Mouse (Mus musculus): ENCODE results near the gene Sorcs1.

Gene Sorcs1

DNA sequence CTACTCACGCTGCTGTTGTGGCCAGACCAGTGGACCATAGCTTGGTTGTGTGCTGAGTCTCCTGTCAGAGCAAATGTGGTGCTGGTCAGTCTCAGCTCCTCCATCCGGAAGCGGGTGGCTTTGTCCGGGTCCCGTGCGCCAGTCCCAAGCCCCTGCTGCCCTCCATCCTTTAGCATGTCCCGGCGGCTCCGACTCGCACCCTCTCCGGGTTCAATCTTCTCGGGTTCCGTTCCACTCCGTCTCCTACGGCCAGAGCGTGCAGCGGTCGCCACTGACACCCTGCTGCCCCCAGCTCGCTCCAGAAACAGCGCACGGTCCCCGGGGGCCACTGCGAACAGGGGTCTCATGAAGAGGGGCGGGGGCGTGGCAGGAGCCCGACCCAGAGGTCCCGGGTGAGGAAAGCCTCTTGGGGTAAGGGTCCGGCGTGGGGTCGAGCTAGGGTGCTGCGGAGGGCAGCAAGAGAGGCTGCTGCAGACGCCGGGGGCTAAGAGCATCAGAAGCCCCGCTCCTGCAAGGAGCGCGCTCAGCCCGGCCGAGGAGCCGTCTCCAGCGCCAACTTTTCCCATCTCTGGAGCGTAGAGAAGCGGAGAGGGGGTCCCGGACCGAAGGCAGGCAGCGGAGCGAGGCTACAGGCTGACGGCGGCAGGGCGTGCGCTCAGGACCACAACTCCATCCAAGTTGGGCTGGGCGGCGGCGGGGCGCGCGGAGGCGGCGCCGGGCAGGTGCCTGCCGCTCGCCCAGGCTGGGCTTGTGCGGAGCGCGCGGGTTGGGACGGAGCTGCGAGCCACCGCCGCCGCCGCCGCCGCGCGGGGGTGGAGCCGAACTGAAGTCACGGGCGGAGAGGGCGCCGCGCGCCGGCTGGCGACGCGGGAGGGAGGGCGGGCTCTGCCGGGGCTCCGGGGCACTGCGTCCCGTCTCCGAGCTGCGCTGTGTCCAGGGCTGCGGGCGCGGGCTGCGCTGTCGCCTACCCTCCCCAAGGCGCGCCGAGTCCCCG lies at the start of gene Sorcs1:
TSS of gene Sorcs1 (minus strand) at position 744 of the 994 bp plus-strand sequence.
- peak in 1 of 2 experiments; percentile 59 for DNase-seq (ENCODE audit: low spot score in 2 of 2)

DNA sequence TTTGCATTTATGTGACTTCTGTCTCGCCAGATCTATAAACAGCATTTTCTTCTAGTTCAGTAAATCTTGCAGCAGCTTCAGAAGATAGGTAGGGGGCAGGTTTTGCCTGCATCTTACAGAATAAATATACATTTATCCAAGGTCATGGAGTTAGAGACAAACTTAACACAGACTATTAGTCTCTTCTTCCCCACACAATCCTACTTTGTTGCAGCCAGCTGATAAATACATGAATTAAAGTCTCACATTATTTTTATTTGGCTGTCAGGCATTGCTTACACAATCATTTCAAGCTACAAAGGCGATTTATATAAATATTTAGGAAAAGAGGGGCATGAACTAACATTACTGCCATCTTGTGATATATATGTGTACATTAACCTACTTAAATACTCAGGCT lies 4.8 kb upstream of the Sorcs1 start:
- DNase-seq (ENCODE audit: low spot score in 2 of 2): no peak

DNA sequence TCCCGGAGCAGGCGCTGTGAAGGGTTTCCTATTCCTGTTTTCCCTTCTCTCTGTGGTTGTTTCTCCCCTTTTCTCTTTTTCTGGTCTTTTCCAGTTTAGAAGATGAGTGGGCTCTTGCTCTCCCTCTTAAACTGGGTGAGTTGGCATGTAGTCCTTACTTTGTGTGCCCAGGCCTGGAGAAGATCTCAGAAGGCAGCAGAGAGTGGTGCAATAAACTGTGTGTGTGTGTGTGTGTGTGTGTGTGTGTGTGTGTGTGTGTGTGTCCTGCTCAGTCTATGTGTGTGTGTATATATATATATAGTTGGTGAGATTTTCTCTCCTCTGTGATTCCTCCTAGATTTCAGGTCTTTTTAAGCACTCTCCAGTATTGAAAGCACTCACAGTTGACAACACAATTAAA lies 500 bp upstream of the Sorcs1 start:
- DNase-seq (ENCODE audit: low spot score in 2 of 2): no peak

DNA sequence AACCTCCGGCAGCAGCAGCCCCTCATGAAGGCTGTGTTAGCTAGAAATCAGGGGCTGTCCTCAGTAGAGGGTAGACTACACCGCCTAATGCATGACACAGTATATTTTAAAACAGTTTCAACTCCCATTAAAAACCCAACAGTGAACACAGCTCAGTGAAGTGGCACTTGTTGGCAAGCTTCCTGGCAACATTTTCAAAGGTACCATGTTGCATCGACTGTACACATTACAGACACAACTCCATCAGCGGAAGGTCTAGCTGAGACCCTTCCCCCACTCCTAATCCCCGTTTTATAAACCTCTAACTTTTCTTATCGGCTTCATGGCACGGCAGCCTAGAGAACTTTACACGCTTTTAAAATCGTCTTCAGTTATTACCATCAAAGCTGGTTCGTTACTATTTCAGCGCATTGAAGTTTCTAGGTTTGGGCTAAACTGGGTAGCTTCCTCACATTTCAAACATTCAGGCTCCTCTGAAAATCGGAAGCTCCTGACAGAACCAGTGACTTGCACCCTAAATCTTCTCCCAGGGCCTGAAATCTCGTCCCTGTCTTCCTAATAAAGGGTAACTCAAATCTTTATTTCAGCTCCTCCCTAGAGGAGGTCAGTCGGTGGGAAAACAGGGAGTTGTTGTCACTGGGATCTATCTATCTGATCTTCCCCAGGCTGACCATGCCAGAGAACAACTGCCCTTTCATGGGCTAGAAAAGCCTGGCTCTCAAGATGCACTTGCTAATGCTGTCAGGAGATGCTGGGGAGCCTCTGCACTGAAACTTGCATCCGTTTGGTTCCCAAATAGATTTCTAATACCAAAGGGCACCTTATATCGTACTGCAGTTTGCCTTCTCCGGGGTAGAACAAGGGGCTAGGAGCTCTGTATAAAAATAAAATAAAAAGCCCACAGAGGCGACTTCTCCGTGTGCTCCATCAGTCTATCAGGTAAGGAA lies 1.6 kb downstream of the Sorcs1 start:
- DNase-seq (ENCODE audit: low spot score in 2 of 2): no peak

DNA sequence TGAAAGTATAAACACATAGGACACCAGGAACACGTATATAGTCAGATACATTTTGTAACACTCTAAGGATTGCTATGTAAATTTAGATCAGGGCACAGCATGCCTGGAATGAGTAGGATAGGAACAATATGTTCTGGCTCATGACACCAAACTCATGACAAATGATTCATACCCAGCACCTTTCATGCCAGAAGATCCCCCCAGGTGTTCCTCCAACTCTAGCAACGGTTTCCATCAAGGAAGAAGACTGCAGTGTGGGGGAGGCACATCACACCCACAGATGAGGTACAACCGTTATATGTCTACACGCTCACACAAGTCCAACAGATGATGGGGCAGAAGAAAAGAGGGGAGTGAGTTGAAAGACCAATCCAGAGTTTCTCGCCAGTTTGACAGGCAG lies 3.5 kb downstream of the Sorcs1 start:
- no peak for DNase-seq (ENCODE audit: low spot score in 2 of 2)

DNA sequence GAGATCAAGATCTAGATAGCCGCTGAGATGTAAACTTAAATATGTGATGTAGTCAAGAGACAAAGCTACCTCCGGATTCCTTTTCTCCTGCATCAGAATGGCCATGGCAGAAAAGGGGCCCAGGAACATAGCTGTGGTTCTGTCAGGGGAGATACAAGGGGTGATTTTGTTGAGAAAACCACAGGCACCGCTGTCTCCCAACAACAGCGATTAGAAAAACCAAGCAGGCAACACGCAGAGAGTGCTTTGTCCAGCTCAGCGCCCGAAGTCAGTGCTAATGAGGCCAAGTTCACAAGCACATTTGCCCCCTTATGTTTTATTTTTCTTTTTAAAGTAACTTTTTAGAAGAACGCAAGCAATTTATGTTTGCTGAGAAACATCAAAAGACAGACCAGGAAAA lies 10.9 kb downstream of the Sorcs1 start:
- DNase-seq (ENCODE audit: low spot score in 2 of 2): no peak

DNA sequence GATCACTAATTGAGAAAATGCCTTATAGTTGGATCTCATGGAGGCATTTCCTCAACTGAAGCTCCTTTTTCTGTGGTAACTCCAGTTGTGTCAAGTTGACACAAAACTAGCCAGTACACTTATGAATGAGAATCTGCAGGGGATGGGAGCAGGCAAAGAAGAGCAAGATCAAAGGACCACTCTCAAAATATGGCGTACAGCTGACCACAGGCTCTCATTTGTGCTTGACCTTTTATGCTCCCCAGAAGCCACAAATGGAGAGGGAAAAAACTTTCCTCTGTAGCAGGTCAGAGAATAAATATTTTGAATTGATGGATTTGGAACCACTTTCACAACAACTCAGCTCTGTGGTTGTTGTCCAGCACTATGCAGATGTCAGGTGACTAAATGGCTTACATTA lies 14.1 kb downstream of the Sorcs1 start:
- no peak for DNase-seq (ENCODE audit: low spot score in 2 of 2)

DNA sequence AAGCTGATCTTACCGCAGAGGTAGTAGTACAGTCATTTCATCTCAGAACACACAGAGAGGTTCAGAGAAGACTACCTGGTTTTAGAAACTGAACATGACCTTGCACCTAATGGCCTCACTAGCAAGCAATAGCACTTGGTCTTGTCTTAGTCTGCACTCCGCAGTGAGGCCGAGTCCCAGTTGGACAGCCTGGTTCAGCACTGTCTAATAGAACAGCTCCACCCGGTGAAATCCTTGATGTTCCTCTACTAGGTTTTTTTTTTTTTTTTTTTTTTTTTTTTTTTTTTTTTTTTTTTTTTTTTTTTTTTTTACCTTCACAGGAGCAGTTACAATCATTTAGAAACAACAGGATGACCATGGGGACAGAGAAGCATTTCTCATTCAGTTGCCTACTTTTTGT lies 19.3 kb downstream of the Sorcs1 start:
- no peak for DNase-seq (ENCODE audit: low spot score in 2 of 2)

DNA sequence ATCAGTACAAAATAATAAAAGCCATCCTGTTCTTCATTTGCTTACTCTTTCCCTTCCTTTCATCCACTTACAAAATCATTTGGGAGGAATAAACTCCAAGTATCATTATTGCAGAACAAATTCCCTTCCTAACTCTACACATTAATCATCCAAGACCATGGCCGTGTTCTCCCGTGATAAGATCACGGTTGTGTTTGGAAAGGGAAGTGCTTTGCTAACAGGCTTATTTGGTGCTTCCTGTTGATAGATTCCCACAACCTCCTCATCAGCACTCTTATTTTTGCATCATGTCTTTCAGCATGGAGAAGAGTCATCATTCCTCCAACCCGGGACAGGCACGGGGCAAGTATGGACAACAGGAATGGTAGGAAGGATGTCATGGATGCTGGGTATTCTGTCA lies 25.7 kb downstream of the Sorcs1 start:
- DNase-seq (ENCODE audit: low spot score in 2 of 2): no peak

DNA sequence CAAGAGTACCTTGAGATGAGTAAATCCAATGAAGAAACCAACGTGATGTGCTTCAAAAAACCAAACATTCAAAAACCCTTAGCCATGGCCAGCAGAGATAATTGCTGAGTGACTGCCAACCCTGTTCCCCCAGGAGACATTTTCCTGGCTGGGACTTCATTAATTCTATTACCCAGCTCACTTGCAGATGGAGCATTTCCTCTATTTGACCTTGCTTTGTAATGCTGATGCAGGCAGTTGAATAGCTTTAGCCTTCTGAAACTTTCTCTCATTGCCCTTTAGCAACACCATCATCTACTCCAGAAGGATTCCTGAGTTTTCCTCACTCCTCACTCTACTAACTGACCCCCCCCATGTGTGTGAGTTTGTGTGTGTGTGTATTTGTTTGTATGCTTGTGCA lies 34.6 kb downstream of the Sorcs1 start:
- DNase-seq (ENCODE audit: low spot score in 2 of 2): no peak

DNA sequence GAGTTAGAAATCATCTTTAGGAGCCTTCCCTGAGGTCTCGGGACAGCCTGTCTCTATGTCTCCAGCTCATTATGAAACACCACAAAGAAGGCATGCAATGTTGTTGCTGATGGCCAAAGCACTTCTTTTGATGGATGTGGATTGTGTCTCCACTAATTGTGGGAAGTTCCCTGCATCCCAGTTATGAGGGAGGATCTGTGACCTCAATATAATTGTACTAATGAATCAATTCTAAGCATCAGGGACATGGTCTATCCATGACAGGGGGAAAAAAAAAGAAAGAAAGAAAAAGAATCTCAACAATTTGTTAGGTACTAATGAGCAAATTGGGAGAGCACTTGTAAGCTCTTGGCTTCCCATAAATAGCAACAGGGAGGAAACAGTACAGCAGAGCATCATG lies 36.3 kb downstream of the Sorcs1 start:
- no peak for DNase-seq (ENCODE audit: low spot score in 2 of 2)

DNA sequence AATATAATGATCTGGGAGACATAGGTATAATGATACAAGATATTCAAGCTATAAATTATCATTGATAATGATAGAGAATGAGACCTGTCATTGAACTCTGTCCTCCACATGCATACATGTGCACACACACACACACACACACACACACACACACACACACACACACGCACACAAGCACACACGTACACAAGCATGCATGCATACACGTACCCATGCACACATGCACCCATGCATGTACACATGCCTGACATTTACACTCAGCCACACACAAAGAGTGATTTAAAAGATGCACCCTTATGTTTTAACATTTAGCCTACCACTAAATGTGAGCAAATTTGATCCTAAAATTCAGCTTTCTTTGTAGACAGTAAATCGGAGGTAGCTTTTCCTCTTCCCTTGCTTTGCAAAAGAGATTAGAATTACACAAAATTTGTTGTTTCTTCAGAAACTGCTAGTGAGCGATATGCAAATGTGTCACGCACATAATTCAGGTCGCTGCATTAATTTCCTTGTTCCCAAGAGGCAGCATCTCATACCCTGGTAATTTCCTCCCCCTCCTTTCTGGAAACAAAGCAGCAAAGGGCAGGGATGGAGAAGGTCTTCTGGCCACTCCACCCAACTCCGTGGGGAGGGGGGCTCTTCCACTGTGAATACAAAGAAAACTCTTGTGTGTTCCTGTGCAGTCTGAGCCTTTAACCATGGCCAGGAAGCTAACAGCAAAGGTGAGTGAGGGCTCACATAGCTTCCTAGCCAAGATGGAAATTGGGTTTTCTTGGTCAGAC lies 38.0 kb downstream of the Sorcs1 start:
- DNase-seq (ENCODE audit: low spot score in 2 of 2): no peak

DNA sequence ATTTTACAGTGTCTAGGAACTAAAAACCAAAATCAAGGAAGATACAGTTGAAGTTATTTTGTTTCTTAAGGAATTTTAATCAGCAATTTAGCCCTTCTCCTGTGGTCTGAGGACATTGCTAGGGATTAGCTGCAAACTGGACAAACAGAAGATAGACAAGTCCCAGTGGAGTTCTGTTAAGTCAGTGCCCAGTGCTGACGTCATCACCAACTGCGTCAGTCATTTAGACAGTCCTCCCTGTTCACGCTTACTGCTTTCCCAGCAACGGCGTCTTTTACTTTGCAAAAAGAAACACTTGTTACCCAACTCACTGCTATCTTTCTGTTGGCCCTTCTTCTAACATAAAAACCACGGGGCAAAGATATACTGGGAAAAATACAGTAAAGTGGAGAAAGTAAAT lies 40.3 kb downstream of the Sorcs1 start:
- DNase-seq (ENCODE audit: low spot score in 2 of 2): no peak

DNA sequence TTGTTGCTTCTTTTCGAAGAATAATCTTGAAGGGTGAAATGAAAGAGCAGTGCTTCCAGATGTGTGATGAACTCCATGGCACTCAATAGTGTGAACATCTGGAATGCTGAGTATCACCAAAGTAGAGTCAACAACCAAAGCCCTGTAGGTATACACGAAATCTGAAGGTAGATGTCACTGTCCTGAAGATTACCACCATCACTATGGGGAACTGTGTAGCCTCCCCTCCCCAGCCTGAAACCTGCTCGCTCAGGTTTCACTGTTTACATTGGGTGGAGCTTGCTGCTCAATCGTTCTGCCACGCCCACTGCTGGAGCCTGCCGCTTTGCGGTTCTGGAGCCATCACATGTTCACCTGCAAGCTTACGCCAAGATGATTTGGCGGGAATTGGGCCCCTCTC lies 64.4 kb downstream of the Sorcs1 start:
- DNase-seq (ENCODE audit: low spot score in 2 of 2): no peak

DNA sequence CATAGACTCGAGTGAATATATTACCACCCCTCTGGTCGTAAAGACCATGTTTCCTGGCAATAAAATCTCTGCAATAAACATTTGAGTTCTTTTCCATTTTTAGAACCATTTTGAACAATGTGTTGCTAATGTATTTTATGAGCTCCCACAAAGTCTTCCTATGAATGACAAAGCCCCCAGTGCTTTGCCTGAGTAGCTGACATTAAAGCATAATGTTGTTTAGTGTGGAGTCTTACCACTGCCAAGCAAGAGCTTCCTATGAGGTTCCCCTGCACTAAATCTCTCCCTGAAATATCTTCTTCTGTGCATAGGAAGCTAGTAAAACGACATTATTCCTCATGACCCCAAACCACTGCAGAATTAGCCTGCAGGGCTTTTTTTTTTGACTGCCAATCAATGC lies 66.8 kb downstream of the Sorcs1 start:
- DNase-seq (ENCODE audit: low spot score in 2 of 2): no peak

DNA sequence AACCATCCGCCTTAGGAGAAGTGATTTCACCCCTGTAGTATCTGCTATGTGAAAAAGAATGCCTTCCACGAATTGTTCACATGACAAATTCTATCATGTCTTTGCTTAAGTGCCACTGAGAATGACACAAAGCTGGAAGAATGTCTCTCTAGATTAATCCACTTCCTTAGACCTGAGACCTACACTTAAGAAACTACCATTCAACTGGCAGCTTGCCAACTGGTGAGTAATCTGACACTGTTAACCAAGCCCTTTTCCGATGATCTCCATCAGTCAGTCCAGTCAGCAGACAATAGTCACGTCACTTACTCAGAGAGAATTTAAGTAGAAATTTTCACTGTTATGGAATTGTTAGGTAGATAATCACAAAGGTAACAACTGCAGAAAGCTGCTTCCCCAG lies 74.6 kb downstream of the Sorcs1 start:
- DNase-seq (ENCODE audit: low spot score in 2 of 2): no peak

DNA sequence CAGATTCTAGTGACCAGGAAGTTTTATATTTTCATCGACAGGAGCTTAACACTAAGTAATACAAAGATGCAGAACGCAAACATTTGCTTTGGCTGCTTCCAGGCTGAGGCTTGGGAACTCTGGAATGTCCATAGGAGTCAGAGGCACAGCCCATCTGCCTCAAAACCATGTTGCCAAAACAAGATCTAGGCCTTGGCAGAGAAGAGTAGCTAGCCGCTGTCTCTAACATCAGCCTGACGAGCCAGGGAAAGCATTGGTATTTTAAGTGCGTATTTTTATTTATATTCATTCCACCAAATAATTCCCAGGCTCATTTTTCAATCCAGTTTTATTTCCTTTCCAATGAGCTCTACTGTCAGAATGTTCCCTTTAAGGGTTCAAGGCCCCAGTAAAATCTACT lies 75.1 kb downstream of the Sorcs1 start:
- no peak for DNase-seq (ENCODE audit: low spot score in 2 of 2)

DNA sequence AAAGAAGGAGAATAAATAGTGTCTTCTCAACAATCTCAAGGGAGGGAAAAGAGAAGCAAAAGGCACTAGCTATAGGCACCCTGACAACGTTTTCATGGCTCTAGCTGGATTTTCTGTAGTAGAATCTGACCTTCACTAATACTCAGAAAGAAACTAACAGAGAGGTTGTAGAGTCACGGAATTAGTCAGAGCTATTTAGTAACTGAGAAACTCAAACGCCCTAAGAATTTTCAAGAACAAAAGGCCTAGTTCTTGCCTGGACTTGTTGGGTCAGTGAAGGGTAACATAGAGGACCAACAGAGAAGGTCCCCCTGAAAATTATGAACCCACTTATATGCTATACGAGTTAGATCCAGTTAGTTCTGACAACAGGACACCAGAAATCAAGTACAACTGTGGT lies 81.1 kb downstream of the Sorcs1 start:
- DNase-seq (ENCODE audit: low spot score in 2 of 2): no peak

DNA sequence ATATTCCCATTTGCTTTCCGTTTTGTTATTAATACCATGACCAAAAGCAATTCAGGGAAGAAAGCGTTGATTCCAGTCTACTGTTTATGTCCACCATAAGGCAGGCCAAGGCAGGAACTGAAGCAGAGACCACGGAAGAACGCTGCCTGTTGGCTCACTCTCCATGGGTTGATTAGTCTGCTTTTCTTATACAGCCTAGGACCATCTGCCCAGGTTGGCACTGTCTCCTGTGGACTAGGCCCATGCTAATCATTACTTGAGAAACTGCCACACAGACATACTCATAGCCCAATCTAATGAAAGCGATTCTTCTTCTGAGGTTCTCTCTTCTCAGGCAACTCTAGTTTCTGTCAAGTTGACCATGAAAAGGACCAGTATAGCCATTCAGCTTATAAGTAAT lies 92.3 kb downstream of the Sorcs1 start:
- DNase-seq (ENCODE audit: low spot score in 2 of 2): no peak

DNA sequence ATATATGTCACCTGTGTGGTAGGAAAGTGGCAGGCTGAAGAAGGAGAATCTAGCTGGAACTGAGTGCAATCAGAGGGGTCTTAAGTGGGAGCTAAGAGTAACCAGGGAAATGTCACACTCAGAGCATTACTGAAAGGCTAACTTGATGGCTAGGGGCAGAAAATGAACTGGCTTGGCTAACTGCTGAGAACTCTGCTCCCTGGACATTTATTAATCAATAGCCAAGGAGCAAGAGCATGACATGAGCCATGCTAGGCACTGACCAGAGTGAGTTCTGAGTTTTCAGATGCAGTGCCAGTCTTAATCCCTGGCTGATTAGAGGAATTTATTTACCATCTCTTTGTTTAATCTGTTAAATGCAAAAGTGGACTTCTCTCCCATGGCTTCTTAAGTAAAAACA lies 95.5 kb downstream of the Sorcs1 start:
- no peak for DNase-seq (ENCODE audit: low spot score in 2 of 2)

DNA sequence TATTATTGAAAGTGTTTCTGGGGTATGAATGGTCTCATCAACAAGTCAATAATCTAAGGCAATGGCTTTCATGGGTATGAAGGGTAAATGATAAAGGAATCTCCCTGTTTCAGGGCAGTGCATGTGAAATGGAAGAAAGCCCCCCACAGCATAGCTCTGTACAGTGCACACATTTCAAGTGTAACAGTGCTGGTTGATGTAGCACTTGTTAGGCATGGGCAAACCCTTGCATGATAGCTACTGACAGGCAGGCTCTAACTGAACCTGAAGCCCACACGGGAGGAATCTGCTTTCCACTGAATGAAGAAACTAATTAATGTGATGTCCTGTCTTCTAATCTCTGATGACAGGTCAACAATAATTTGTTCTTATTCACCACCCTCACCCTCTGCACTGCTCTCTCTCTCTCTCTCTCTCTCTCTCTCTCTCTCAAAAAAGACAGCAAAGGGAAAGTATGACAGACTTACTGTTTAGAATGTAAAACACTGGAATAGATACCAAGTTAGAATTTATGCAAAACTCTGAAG lies 108.7 kb downstream of the Sorcs1 start:
- no peak for DNase-seq (ENCODE audit: low spot score in 2 of 2)

DNA sequence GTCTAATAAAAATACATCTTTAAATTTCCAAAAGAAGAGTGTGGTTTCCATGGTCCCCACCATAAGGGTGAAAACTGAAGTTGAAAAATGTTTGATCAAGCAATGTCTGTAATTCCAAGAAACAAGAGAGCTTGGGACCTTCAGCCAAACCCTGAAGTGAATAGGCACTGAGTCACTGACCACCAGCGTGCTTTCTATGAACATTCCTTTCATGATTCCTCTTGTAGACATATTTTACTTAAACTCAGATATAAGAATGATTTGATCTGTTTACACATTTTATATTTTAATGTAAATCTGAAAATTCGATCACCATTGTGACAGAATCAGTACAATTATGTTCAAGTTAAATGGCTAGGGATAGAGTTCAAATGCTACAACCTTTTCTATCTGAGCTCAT lies 112.1 kb downstream of the Sorcs1 start:
- DNase-seq (ENCODE audit: low spot score in 2 of 2): no peak

Data from spleen, postnatal 4 days (tissue).